Mouse (Mus musculus) embryonic fibroblast, embryonic 13.5 days (primary cell): Measurements from ENCODE around the gene Nup107.

Source experiments
- CTCF ChIP-seq: IDR thresholded peaks from 2 replicates; pipeline ENCODE4 v1.5.1; 2011; ENCODE audit warnings: mild to moderate bottlenecking, control low read depth, low read length, moderate library complexity, borderline replicate concordance; ENCODE audit not compliant: insufficient read depth
- POLR2A ChIP-seq: IDR thresholded peaks from 2 replicates; pipeline ENCODE4 v1.6.1; 2011; ENCODE audit warnings: low read depth, mild to moderate bottlenecking, control low read depth, low read length, moderate library complexity

DNA sequence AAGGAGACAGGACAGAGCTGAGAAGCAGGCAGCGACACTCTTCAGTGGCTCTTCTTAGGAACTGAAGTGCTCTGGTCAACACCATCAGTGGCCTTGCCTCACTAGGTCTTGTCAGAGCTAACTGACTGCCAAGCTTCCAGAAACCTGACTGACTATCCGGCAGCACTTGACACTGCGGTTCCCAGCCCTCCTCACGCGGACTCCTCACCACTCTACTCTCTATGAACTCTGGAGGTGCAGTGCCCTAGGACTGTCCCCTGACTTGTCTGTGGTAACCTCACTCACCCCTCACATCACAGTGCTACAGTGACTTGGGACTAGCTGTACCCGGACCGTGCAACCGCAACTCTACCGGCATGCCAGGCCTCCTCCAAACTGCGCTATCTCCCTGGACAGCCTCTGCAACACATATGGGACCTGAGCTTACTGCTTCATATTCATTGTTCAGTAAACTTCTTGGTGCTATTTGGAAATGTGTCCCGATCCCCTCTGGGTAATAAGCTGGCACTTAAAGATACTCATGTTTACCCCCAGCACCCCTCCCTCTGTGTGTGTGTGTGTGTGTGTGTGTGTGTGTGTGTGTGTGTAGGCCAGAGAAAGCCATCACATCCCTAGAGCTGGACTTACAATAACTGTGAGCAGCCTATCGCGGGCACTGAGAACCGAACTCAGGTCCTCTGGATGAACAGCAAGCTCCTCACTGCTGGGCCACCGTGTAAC is 53.4 kb downstream of the Nup107 start:
- TF ChIP-seq POLR2A: no peak
- TF ChIP-seq CTCF: no peak
